ENCODE assay signal across 16 mouse cellular contexts in the genomic region with DNA sequence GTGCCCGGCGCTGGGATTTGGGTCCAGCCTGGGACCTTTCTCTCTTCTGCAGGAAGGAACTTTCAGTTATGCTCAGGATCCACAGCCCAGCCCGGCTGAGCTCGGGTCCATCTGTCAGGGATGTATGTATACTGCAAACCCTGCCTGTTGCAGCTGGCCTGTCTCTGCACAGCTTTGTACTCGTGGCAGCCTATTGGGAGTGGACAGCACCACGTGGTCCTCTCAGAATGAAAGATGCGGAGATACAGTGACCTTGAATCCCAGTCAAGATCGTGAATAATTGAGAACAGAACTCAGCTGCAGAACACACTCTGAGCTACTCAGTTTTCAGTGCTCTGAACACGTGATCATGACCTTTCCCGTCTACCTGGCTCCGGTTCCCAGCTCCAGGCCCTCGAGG.
DNase-seq lines count a peak whose midpoint lies in the region; ATAC-seq and TF ChIP-seq lines count a peak whose summit lies in the region.
"Had no signal": no experiment of that assay in that cellular context is flagged by ENCODE, and none has a peak within 500 bp of the region (broad histone marks: within the 10 kb centered on the region; RNA-seq: fewer than 3 reads in every experiment).

No protein-coding gene starts in this region.

- no peaks in the 10 kb centered on the region for H3K9me3 ChIP-seq in stomach, embryonic 14.5 days (ENCODE audit: control insufficient read depth, low read depth, low read length)
- H3K9me3 ChIP-seq in stomach, postnatal 0 days (ENCODE audit: control insufficient read depth, low read length): no peaks in the 10 kb centered on the region
- H3K9me3 ChIP-seq in forebrain, embryonic 14.5 days (replicated peaks; ENCODE audit: control insufficient read depth, low read length): no peaks in the 10 kb centered on the region
- H3K9me3 ChIP-seq: heart, embryonic 15.5 days; hindbrain, embryonic 15.5 days; midbrain, embryonic 15.5 days; neural tube, embryonic 13.5 days had no signal

- no peak for TF ChIP-seq EP300 in stomach, postnatal 0 days (optimal IDR thresholded peaks at IDR 0.05)

- no peak overlapping the region for H3K4me2 ChIP-seq in stomach, embryonic 14.5 days (replicated peaks; ENCODE audit: low read depth, low read length)
- no peak overlapping the region for H3K4me2 ChIP-seq in stomach, postnatal 0 days (replicated peaks; ENCODE audit: low read depth)
- H3K4me2 ChIP-seq in forebrain, embryonic 14.5 days (ENCODE audit: low read length): no peak overlapping the region
- H3K4me2 ChIP-seq: heart, embryonic 15.5 days; hindbrain, embryonic 15.5 days; midbrain, embryonic 15.5 days; neural tube, embryonic 13.5 days had no signal

- H3K27ac ChIP-seq in stomach, embryonic 14.5 days (ENCODE audit: low read length): no peak overlapping the region
- no peak overlapping the region for H3K27ac ChIP-seq in stomach, postnatal 0 days (replicated peaks)
- H3K27ac ChIP-seq in forebrain, embryonic 14.5 days (ENCODE audit: low read depth, low read length): no peak overlapping the region
- H3K27ac ChIP-seq: heart, embryonic 15.5 days; hindbrain, embryonic 15.5 days; layer of hippocampus, adult 2 months; liver, embryonic 14.5 days; midbrain, embryonic 15.5 days; neural tube, embryonic 13.5 days had no signal

- 49% methylated on average over 12 of the region's 12 CpGs for WGBS in stomach, embryonic 14.5 days
- 53% methylated on average over 12 of the region's 12 CpGs for WGBS in stomach, postnatal 0 days
- WGBS in forebrain, embryonic 14.5 days: 87% methylated on average over 12 of the region's 12 CpGs

- H3K9ac ChIP-seq in stomach, embryonic 14.5 days (replicated peaks; ENCODE audit: low read depth, low read length): no peak overlapping the region
- no peak overlapping the region for H3K9ac ChIP-seq in stomach, postnatal 0 days (ENCODE audit: low read length)
- H3K9ac ChIP-seq in forebrain, embryonic 14.5 days (ENCODE audit: low read length): no peak overlapping the region
- H3K9ac ChIP-seq: heart, embryonic 15.5 days; hindbrain, embryonic 15.5 days; liver, embryonic 14.5 days; midbrain, embryonic 15.5 days; neural tube, embryonic 13.5 days had no signal

- H3K4me3 ChIP-seq in stomach, embryonic 14.5 days (ENCODE audit: low read depth, low read length): no peak overlapping the region
- no peak overlapping the region for H3K4me3 ChIP-seq in stomach, postnatal 0 days (ENCODE audit: low read depth, low read length)
- no peak overlapping the region for H3K4me3 ChIP-seq in forebrain, embryonic 14.5 days (ENCODE audit: low read depth, low read length)
- H3K4me3 ChIP-seq: heart, embryonic 15.5 days; hindbrain, embryonic 15.5 days; layer of hippocampus, adult 2 months; midbrain, embryonic 15.5 days; neural tube, embryonic 13.5 days had no signal

- peak; percentile 79; the same call in 1 of the 2 replicates for ATAC-seq in stomach, embryonic 14.5 days (ENCODE audit: insufficient number of reproducible peaks, insufficient read depth, low FRiP score, low read depth)
- no peak for ATAC-seq in stomach, postnatal 0 days (ENCODE audit: low FRiP score, low TSS enrichment)
- no peak for ATAC-seq in cerebellum, adult (ENCODE audit: insufficient number of reproducible peaks, low FRiP score, low TSS enrichment)
- no peak for ATAC-seq in forebrain, embryonic 14.5 days
- ATAC-seq: activated CD4-positive, CD25-positive, alpha-beta regulatory T cell, adult 4 months had no signal

- DNase-seq in embryo, embryonic 10 days (ENCODE audit: low spot score): peak; percentile 17
- DNase-seq in embryo, embryonic 9.5 days (ENCODE audit: extremely low spot score): no peak
- no peak for DNase-seq in stomach, postnatal 0 days (ENCODE audit: low spot score)
- DNase-seq in kidney, postnatal 14 days: peak; percentile 33
- no peak for DNase-seq in forebrain, embryonic 14.5 days (ENCODE audit: low spot score)
- DNase-seq in left cerebral cortex, postnatal 14 days (ENCODE audit: low spot score in 2 of 2): no peak
- DNase-seq: gastrocnemius, postnatal 25 days had no signal

- H3K36me3 ChIP-seq in stomach, embryonic 14.5 days (ENCODE audit: control insufficient read depth, insufficient read depth, low read length): no peaks in the 10 kb centered on the region
- no peaks in the 10 kb centered on the region for H3K36me3 ChIP-seq in stomach, postnatal 0 days (ENCODE audit: control insufficient read depth, insufficient read depth, low read length)
- no peaks in the 10 kb centered on the region for H3K36me3 ChIP-seq in forebrain, embryonic 14.5 days (ENCODE audit: control insufficient read depth, insufficient read depth, low read length)
- H3K36me3 ChIP-seq: heart, embryonic 15.5 days; hindbrain, embryonic 15.5 days; midbrain, embryonic 15.5 days; neural tube, embryonic 13.5 days had no signal

- no peak for TF ChIP-seq CTCF in stomach, postnatal 0 days (IDR thresholded peaks at IDR 0.05; ENCODE audit: low read depth)

- H3K27me3 ChIP-seq in stomach, embryonic 14.5 days (ENCODE audit: control insufficient read depth, insufficient read depth, low read length): no peaks in the 10 kb centered on the region
- H3K27me3 ChIP-seq in stomach, postnatal 0 days (ENCODE audit: control insufficient read depth, insufficient read depth, low read length): no peaks in the 10 kb centered on the region
- H3K27me3 ChIP-seq in forebrain, embryonic 14.5 days (replicated peaks; ENCODE audit: control insufficient read depth, insufficient read depth, low read length): no peaks in the 10 kb centered on the region
- H3K27me3 ChIP-seq: heart, embryonic 15.5 days; midbrain, embryonic 15.5 days; neural tube, embryonic 13.5 days had no signal

- H3K4me1 ChIP-seq in stomach, embryonic 14.5 days (ENCODE audit: control insufficient read depth, insufficient read depth, low read length): peaks cover 50% of the 10 kb centered on the region
- no peaks in the 10 kb centered on the region for H3K4me1 ChIP-seq in stomach, postnatal 0 days (replicated peaks; ENCODE audit: control insufficient read depth, insufficient read depth)
- H3K4me1 ChIP-seq in forebrain, embryonic 14.5 days (ENCODE audit: control insufficient read depth, insufficient read depth, low read length): peaks cover 11% of the 10 kb centered on the region; the same call in 1 of the 2 replicates

- intact Hi-C loops in left cerebral cortex, postnatal 14 days (cut with DNase I): no loop called here

Comparison
In these comparisons a context has a peak if more than half of its experiments do, and no peak if none do; other contexts are left out.
1. DNase-seq: peak in embryo, embryonic 10 days (single experiment) and kidney, postnatal 14 days (single experiment); none in embryo, embryonic 9.5 days (single experiment), stomach, postnatal 0 days (single experiment), forebrain, embryonic 14.5 days (single experiment) and left cerebral cortex, postnatal 14 days (0 of 2).